Mouse (Mus musculus) liver, embryonic 15.5 days (tissue): Measurements from ENCODE around the gene Fyb. TPM values are rescaled to one million over a fixed set of nuclear protein-coding genes. Genes with fewer than 3 reads are reported as not detected.
"Not testable (repeated sequence)": the region's sequence is repeated elsewhere in the genome, so short reads cannot be mapped to it uniquely, and the experiment has no call there.

ENCODE experiments used
- ATAC-seq: fragments of 200-750 bp; cut with Nextera tagmentation; 2 replicates; pipeline ENCODE4 v1.8.0; 2017; ENCODE audit warnings: moderate number of reproducible peaks, mild to moderate bottlenecking, moderate library complexity; ENCODE audit not compliant: insufficient read depth
- H3K27ac ChIP-seq: fragments of 300-500 bp; sonication (generic); replicated peaks from 2 replicates; pipeline ENCODE4 v1.5.1; 2015; ENCODE audit warnings: mild to moderate bottlenecking, inconsistent platforms
- H3K27me3 ChIP-seq: fragments of 300-500 bp; sonication (generic); 2 replicates; pipeline ENCODE4 v1.6.1; 2015; ENCODE audit warnings: mild to moderate bottlenecking, inconsistent platforms
- H3K36me3 ChIP-seq: fragments of 300-500 bp; sonication (generic); replicated peaks from 2 replicates; pipeline ENCODE4 v1.6.1; 2015; ENCODE audit warnings: moderate library complexity, mild to moderate bottlenecking, inconsistent platforms
- H3K4me1 ChIP-seq: fragments of 300-500 bp; sonication (generic); replicated peaks from 2 replicates; pipeline ENCODE4 v1.6.1; 2015; ENCODE audit warnings: inconsistent platforms
- H3K4me2 ChIP-seq: fragments of 300-500 bp; sonication (generic); 2 replicates; pipeline ENCODE4 v1.6.1; 2015; ENCODE audit warnings: moderate library complexity, mild to moderate bottlenecking, inconsistent platforms
- H3K4me3 ChIP-seq: fragments of 300-500 bp; sonication (generic); replicated peaks from 2 replicates; pipeline ENCODE4 v1.5.1; 2015; ENCODE audit warnings: mild to moderate bottlenecking, inconsistent platforms
- H3K9ac ChIP-seq: fragments of 300-500 bp; sonication (generic); 2 replicates; pipeline ENCODE4 v1.6.1; 2015; ENCODE audit warnings: moderate library complexity, mild to moderate bottlenecking, inconsistent platforms
- H3K9me3 ChIP-seq: fragments of 300-500 bp; sonication (generic); replicated peaks from 2 replicates; pipeline ENCODE4 v1.6.1; 2016; ENCODE audit warnings: inconsistent platforms
- WGBS: fragments of 180-500 bp; shearing (Covaris S2); methylation state at CpG from one replicate; pipeline ENCODE4 v1.1.7; 2015; ENCODE audit warnings: mixed read lengths; ENCODE audit not compliant: insufficient replicate concordance; 5-methylcytosine and 5-hydroxymethylcytosine counted together
- polyA plus RNA-seq: library from polyadenylated mRNA; unstranded; fragments of >200 nt; fragmentation: Nextera tagmentation; extraction: Ambion mirVana; gene quantifications from 2 replicates; pipeline ENCODE4 v1.2.1, GENCODE M21; 2015

The Fyb gene
- polyA plus RNA-seq, 1 experiment from 2014 or later, result 19.8 TPM

- Histone ChIP-seq H3K9ac (no peak overlapping the region), H3K27ac (0 out of 2 replicates have a peak overlapping the region, but pooled peaks have one; percentile 3)
- WGBS, result 27% methylated on average over 15 of the region's 15 CpGs
These were observed 56.6 kb downstream of the Fyb start for GRCm38 (mm10) chr15:6579194-6579768.

GRCm38 (mm10) chr15:6579769-6580261 is 57.2 kb downstream of the Fyb start:
- Histone ChIP-seq H3K4me2 (peak overlapping the region; percentile 50), H3K4me3 (0 out of 2 replicates have a peak overlapping the region, but pooled peaks have one; percentile 9), H3K9ac (no peak overlapping the region), H3K36me3 (no peaks in the 10 kb centered on the region), H3K27me3 (no peaks in the 10 kb centered on the region), H3K4me1 (peaks cover 32% of the 10 kb centered on the region), H3K9me3 (no peaks in the 10 kb centered on the region), H3K27ac (no peak overlapping the region)
- ATAC-seq, result no peak
- 58% methylated on average over 11 of the region's 11 CpGs for WGBS

More at GRCm38 (mm10) chr15:6579194-6579768, 56.6 kb downstream of the Fyb start:
- H3K4me1 ChIP-seq, result peaks cover 26% of the 10 kb centered on the region
- ATAC-seq, result no peak
- H3K27me3 ChIP-seq, result no peaks in the 10 kb centered on the region
- peak overlapping the region; percentile 50 for H3K4me2 ChIP-seq
- no peaks in the 10 kb centered on the region for H3K9me3 ChIP-seq
- H3K4me3 ChIP-seq, result peak overlapping the region; percentile 21; the same call in 1 of the 2 replicates
- H3K36me3 ChIP-seq, result no peaks in the 10 kb centered on the region

GRCm38 (mm10) chr15:6584645-6585044 is 62.0 kb downstream of the Fyb start:
- H3K4me1 ChIP-seq, result peaks cover 17% of the 10 kb centered on the region; the same call in 1 of the 2 replicates
- 25% methylated on average over 4 of the region's 4 CpGs for WGBS

GRCm38 (mm10) chr15:6586351-6586750 is 63.7 kb downstream of the Fyb start:
- H3K9me3 ChIP-seq, H3K36me3 ChIP-seq, H3K4me3 ChIP-seq, H3K4me2 ChIP-seq, H3K27ac ChIP-seq, ATAC-seq, H3K27me3 ChIP-seq, H3K9ac ChIP-seq: not testable (repeated sequence)
- WGBS, result 62% methylated on average over 7 of the region's 7 CpGs
- peaks cover 20% of the 10 kb centered on the region; the same call in 1 of the 2 replicates for H3K4me1 ChIP-seq

More at GRCm38 (mm10) chr15:6584645-6585044, 62.0 kb downstream of the Fyb start:
- H3K9me3 ChIP-seq, result no peaks in the 10 kb centered on the region
- no peak overlapping the region for H3K4me3 ChIP-seq
- no peaks in the 10 kb centered on the region for H3K36me3 ChIP-seq
- H3K27ac ChIP-seq, result no peak overlapping the region
- H3K27me3 ChIP-seq, result no peaks in the 10 kb centered on the region
- no peak overlapping the region for H3K9ac ChIP-seq
- H3K4me2 ChIP-seq, result no peak overlapping the region
- peak; percentile 70 for ATAC-seq

GRCm38 (mm10) chr15:6587526-6587925 is 64.9 kb downstream of the Fyb start:
- no peak for ATAC-seq
- 65% methylated on average over 3 of the region's 3 CpGs for WGBS
- Histone ChIP-seq H3K9me3 (no peaks in the 10 kb centered on the region), H3K27ac (no peak overlapping the region), H3K9ac (no peak overlapping the region), H3K4me2 (no peak overlapping the region), H3K4me1 (peaks cover 29% of the 10 kb centered on the region), H3K4me3 (no peak overlapping the region), H3K27me3 (no peaks in the 10 kb centered on the region), H3K36me3 (no peaks in the 10 kb centered on the region)

GRCm38 (mm10) chr15:6588192-6588591 is 65.5 kb downstream of the Fyb start:
- H3K4me1 ChIP-seq, result peaks cover 35% of the 10 kb centered on the region
- no peak overlapping the region for H3K9ac ChIP-seq
- H3K36me3 ChIP-seq, result no peaks in the 10 kb centered on the region
- no peaks in the 10 kb centered on the region for H3K27me3 ChIP-seq
- WGBS, result 37% methylated on average over 7 of the region's 7 CpGs
- no peak overlapping the region for H3K27ac ChIP-seq
- ATAC-seq, result no peak
- H3K9me3 ChIP-seq, result no peaks in the 10 kb centered on the region
- H3K4me3 ChIP-seq, result no peak overlapping the region
- H3K4me2 ChIP-seq, result no peak overlapping the region

GRCm38 (mm10) chr15:6590846-6591451 is 68.3 kb downstream of the Fyb start:
- Histone ChIP-seq H3K9me3 (no peaks in the 10 kb centered on the region), H3K4me3 (no peak overlapping the region), H3K4me1 (peaks cover 22% of the 10 kb centered on the region), H3K27ac (no peak overlapping the region), H3K9ac (no peak overlapping the region), H3K36me3 (no peaks in the 10 kb centered on the region), H3K27me3 (no peaks in the 10 kb centered on the region), H3K4me2 (no peak overlapping the region)
- 34% methylated on average over 4 of the region's 4 CpGs for WGBS
- ATAC-seq, result no peak

- no peaks in the 10 kb centered on the region for H3K36me3 ChIP-seq
- H3K27ac ChIP-seq, result no peak overlapping the region
- H3K4me1 ChIP-seq, result peaks cover 22% of the 10 kb centered on the region
- no peak overlapping the region for H3K4me3 ChIP-seq
- ATAC-seq, result no peak
- H3K4me2 ChIP-seq, result no peak overlapping the region
- H3K9ac ChIP-seq, result no peak overlapping the region
- WGBS, result 31% methylated on average over 1 of the region's 1 CpGs
- no peaks in the 10 kb centered on the region for H3K27me3 ChIP-seq
- H3K9me3 ChIP-seq, result no peaks in the 10 kb centered on the region
These were observed 68.9 kb downstream of the Fyb start for GRCm38 (mm10) chr15:6591527-6591926.

- Histone ChIP-seq H3K4me2 (no peak overlapping the region), H3K4me3 (no peak overlapping the region), H3K9me3 (no peaks in the 10 kb centered on the region), H3K36me3 (no peaks in the 10 kb centered on the region), H3K27me3 (no peaks in the 10 kb centered on the region), H3K9ac (no peak overlapping the region), H3K4me1 (peaks cover 22% of the 10 kb centered on the region), H3K27ac (no peak overlapping the region)
- 32% methylated on average over 5 of the region's 5 CpGs for WGBS
- no peak for ATAC-seq
These were observed 70.1 kb downstream of the Fyb start for GRCm38 (mm10) chr15:6592561-6593253.

GRCm38 (mm10) chr15:6593254-6593623 is 70.6 kb downstream of the Fyb start:
- Histone ChIP-seq H3K27ac (no peak overlapping the region), H3K4me1 (peaks cover 22% of the 10 kb centered on the region), H3K9ac (no peak overlapping the region), H3K36me3 (no peaks in the 10 kb centered on the region), H3K9me3 (no peaks in the 10 kb centered on the region), H3K4me2 (no peak overlapping the region), H3K27me3 (no peaks in the 10 kb centered on the region), H3K4me3 (no peak overlapping the region)
- 61% methylated on average over 1 of the region's 1 CpGs for WGBS
- no peak for ATAC-seq

GRCm38 (mm10) chr15:6598626-6599025 is 76.0 kb downstream of the Fyb start:
- no peak for ATAC-seq

More at GRCm38 (mm10) chr15:6598626-6599025, 76.0 kb downstream of the Fyb start:
- Histone ChIP-seq H3K27ac (no peak overlapping the region), H3K4me1 (no peaks in the 10 kb centered on the region), H3K4me3 (no peak overlapping the region), H3K9me3 (no peaks in the 10 kb centered on the region), H3K27me3 (no peaks in the 10 kb centered on the region), H3K9ac (no peak overlapping the region), H3K36me3 (no peaks in the 10 kb centered on the region), H3K4me2 (no peak overlapping the region)
- WGBS, result 55% methylated on average over 3 of the region's 3 CpGs
